Mouse (Mus musculus): ENCODE data around the gene Pomt1. TPM values are rescaled to one million over a fixed set of nuclear protein-coding genes. Genes with fewer than 3 reads are reported as not detected.

Pomt1 gene
- 29.2 and 32.4 TPM in 2 replicates for total RNA-seq (2021)
- long read RNA-seq, experiment 1, partial matches to known transcripts, result 4 of 14 reads
- long read RNA-seq, experiment 1, other reads (novel, unspliced or antisense), result 6 of 14 reads
- long read RNA-seq, experiment 2, partial matches to known transcripts, result 3 of 5 reads
- long read RNA-seq, experiment 2, other reads (novel, unspliced or antisense), result 1 of 5 reads

- peak; percentile 94 for DNase-seq
These were observed at the start of gene Pomt1 for GRCm38 (mm10) chr2:32235886-32236759. Gene Pomt1, plus strand, starts transcription at chr2:32236590.

GRCm38 (mm10) chr2:32187019-32187551 is 49.3 kb upstream of the Pomt1 start:
- DNase-seq, result no peak

- no peak for DNase-seq
These were observed 48.7 kb upstream of the Pomt1 start for GRCm38 (mm10) chr2:32187649-32188048.

- DNase-seq, result no peak
These were observed 47.2 kb upstream of the Pomt1 start for GRCm38 (mm10) chr2:32189060-32189681.

- no peak for DNase-seq
These were observed 45.8 kb upstream of the Pomt1 start for GRCm38 (mm10) chr2:32190620-32191019.

- peak; percentile 82 for DNase-seq
These were observed 44.4 kb upstream of the Pomt1 start for GRCm38 (mm10) chr2:32191872-32192507.

- no peak for DNase-seq
These were observed 37.4 kb upstream of the Pomt1 start for GRCm38 (mm10) chr2:32198977-32199376.

- no peak for DNase-seq
These were observed 36.4 kb upstream of the Pomt1 start for GRCm38 (mm10) chr2:32200033-32200432.

- no peak for DNase-seq
These were observed 35.7 kb upstream of the Pomt1 start for GRCm38 (mm10) chr2:32200712-32201111.

- DNase-seq, result peak; percentile 74
These were observed 34.9 kb upstream of the Pomt1 start for GRCm38 (mm10) chr2:32201527-32201926.

- DNase-seq, result no peak
These were observed 32.5 kb upstream of the Pomt1 start for GRCm38 (mm10) chr2:32203853-32204252.

GRCm38 (mm10) chr2:32207682-32208081 is 28.7 kb upstream of the Pomt1 start:
- DNase-seq, result no peak

GRCm38 (mm10) chr2:32211689-32212088 is 24.7 kb upstream of the Pomt1 start:
- DNase-seq, result no peak

GRCm38 (mm10) chr2:32213000-32213399 is 23.4 kb upstream of the Pomt1 start:
- peak; percentile 54 for DNase-seq

GRCm38 (mm10) chr2:32215576-32215975 is 20.8 kb upstream of the Pomt1 start:
- no peak for DNase-seq

GRCm38 (mm10) chr2:32216506-32216905 is 19.9 kb upstream of the Pomt1 start:
- no peak for DNase-seq

GRCm38 (mm10) chr2:32217656-32218055 is 18.7 kb upstream of the Pomt1 start:
- DNase-seq, result no peak

- no peak for DNase-seq
These were observed 18.3 kb upstream of the Pomt1 start for GRCm38 (mm10) chr2:32218113-32218512.

- peak; percentile 43 for DNase-seq
These were observed 17.7 kb upstream of the Pomt1 start for GRCm38 (mm10) chr2:32218541-32219334.

GRCm38 (mm10) chr2:32219501-32219900 is 16.9 kb upstream of the Pomt1 start:
- DNase-seq, result no peak

- DNase-seq, result no peak
These were observed 16.4 kb upstream of the Pomt1 start for GRCm38 (mm10) chr2:32220021-32220420.

- DNase-seq, result no peak
These were observed 15.4 kb upstream of the Pomt1 start for GRCm38 (mm10) chr2:32220969-32221368.

Data from adrenal gland, postnatal 14 days (tissue).